Mouse (Mus musculus) lung, postnatal 4 days (tissue): Measurements from ENCODE around the gene Olfr772.
"Not testable (repeated sequence)": the region's sequence is repeated elsewhere in the genome, so short reads cannot be mapped to it uniquely, and the experiment has no call there.

Experiments
- DNase-seq, 2 experiments: peaks; one replicate each; pipeline ENCODE4 v3.0.0; 2021

Gene Olfr772

DNA sequence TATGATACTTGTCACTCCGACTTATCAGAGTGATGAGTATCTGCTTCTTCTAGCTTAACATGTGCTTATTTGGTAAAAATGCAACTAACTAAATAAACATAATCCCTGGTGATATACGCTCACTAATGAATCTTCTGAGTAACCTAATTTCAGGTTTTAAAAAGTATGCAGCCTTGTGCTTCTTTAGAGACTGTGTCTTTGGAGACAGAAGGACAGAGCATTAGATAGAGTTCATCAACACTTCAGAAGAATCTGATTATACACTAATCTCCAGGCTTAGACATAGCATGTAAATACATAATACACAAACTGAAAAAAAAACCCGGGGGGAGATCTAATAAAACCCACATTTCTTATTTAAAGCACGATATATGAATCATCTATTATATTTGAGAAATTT is at the start of gene Olfr772:
TSS of gene Olfr772 (minus strand) at position 101 of the 400 bp plus-strand sequence.
- not testable (repeated sequence) for DNase-seq

DNA sequence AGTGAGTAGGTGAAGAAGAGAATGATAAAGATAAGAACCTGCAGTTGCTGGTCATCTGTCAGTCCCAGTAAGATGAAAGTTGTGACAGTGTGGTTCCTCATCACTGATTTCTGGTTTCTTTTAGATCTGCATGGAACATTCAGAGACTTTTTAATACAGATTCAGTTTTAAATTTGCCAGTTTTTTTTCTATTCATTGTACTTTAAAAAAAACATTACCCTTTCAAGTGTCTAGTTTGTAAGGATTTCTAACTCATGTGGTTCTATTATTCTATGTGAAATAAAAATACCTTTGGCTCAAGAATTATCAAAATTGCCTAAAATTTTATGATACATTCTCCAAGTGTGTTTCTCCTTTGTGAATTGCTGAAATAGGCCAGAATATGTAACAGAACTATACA is 9.6 kb upstream of the Olfr772 start, which contains the start of gene Olfr773:
TSS of gene Olfr773 (minus strand) at position 101 of the 400 bp plus-strand sequence.
- DNase-seq: not testable (repeated sequence)

DNA sequence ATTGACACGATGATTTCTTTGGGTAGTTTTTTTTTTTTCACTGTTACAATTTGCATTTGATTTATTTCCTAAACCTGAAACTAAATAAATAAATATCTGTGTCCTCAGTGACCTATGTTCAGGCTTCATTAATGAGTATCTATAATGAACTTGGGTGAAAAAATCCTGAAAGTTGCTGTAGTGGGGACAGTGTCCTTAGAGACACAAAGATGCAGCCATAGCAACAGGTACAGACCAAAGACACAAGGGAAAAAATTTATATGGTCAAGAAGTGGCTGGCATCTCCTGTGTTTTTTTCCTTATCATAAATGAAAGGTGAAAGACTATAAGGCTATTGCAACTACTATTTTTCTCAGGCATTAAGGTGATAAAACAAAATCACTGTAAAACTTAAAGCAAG is 13.1 kb downstream of the Olfr772 start, which contains the start of gene Olfr771:
TSS of gene Olfr771 (minus strand) at position 101 of the 400 bp plus-strand sequence.
- DNase-seq: no peak

DNA sequence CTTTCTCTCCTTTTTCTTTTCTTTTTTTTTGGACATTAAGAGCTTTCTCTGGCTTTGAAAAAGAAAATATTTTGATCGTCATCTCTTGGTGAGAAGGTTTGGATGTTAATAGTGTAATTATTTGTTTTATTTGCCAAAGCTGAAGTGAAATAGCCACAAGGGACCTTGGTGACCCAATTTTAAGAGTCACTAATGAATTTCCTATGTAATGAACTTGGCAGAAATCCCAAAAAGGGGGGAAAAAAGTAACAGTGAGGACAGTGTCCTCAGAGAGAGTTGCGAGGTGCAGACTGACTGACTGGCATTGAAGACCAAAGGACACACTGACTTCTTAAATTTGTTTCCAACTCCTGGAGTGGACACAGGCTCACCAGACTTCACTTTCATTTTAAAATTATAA is 38.8 kb downstream of the Olfr772 start, which contains the start of gene Olfr770:
TSS of gene Olfr770 (minus strand) at position 101 of the 400 bp plus-strand sequence.
- DNase-seq: no peak
